11 mouse cellular contexts compared by ENCODE assay signal in genomic region chr2:76599214-76599613, GRCm38 (mm10). TPM values are rescaled to one million over a fixed set of nuclear protein-coding genes. Genes with fewer than 3 reads are reported as not detected.
DNase-seq lines count a peak whose midpoint lies in the region; TF ChIP-seq lines count a peak whose summit lies in the region.
"Had no signal": no experiment of that assay in that cellular context is flagged by ENCODE, and none has a peak within 500 bp of the region (broad histone marks: within the 10 kb centered on the region; RNA-seq: fewer than 3 reads in every experiment).

No protein-coding gene starts in this region.

- peak; percentile 55 for TF ChIP-seq CTCF in lung, adult 2 months (IDR thresholded peaks at IDR 0.05; ENCODE audit: insufficient read depth, low read length)

- peak; percentile 13 for DNase-seq in adrenal gland, postnatal 14 days
- no peak for DNase-seq in adrenal gland, adult 8-10 months
- DNase-seq in kidney, postnatal 4 days: peak; percentile 21 to 36
- no peak for DNase-seq in kidney, adult 9 months
- DNase-seq in 416B (ENCODE audit: low read depth): peak; percentile 27
- no peak for DNase-seq in lung, adult 2 months
- no peak for DNase-seq in frontal cortex, postnatal 25 days (ENCODE audit: low spot score in 2 of 2)
- DNase-seq in heart, postnatal 10 days: no peak
- DNase-seq: B cell, adult 2 months; cerebellum, adult 9-10 months had no signal

- intact Hi-C loops in heart, postnatal 10 days (cut with DNase I): no loop called here

- TF ChIP-seq POLR2A in lung, adult 2 months (IDR thresholded peaks at IDR 0.05; ENCODE audit: borderline replicate concordance, extremely low read depth, low read depth, low read length): no peak

- H3K4me1 ChIP-seq in lung, adult 2 months (ENCODE audit: control insufficient read depth, insufficient read depth, low read length): no peaks in the 10 kb centered on the region

- WGBS in lung, adult 2 months: 50% methylated on average over 5 of the region's 5 CpGs

- H3K4me3 ChIP-seq in lung, adult 2 months (replicated peaks; ENCODE audit: extremely low read depth, low read depth, low read length): no peak overlapping the region
- H3K4me3 ChIP-seq: erythroblast, embryonic 14.5 days had no signal

RNA-seq across cellular contexts. Expression of gene Prkra, which starts 48.6 kb away (rescaled TPM):
- 25.9 and 26.8 TPM in 2 replicates for total RNA-seq in adrenal gland, postnatal 14 days (2021)
- 10 to 100 TPM; 26.5 to 32.4 (median 28.1) TPM for total RNA-seq in adrenal gland, adult 8-10 months (2022)
- polyA plus RNA-seq in lung, adult 2 months (2012; rRNA removed): 11.2 and 11.6 TPM in 2 replicates
- 10 to 100 TPM; 16.4 to 18.4 TPM for total RNA-seq in heart, postnatal 10 days (2021)

RNA-seq across cellular contexts. Expression of gene Pjvk, which starts 49.1 kb away (rescaled TPM):
- not detected in 2 replicates for total RNA-seq in adrenal gland, postnatal 14 days (2021)
- total RNA-seq in adrenal gland, adult 8-10 months (2022): not detected
- not detected in 2 replicates for polyA plus RNA-seq in lung, adult 2 months (2012; rRNA removed)
- under 1 TPM in 1 of 2 experiments, not detected in 1; 0.45 TPM for total RNA-seq in heart, postnatal 10 days (2021)
- polyA plus RNA-seq: erythroblast, embryonic 14.5 days had no signal

Comparison
In these comparisons a context has a peak if more than half of its experiments do, and no peak if none do; other contexts are left out.
1. DNase-seq: peak in adrenal gland, postnatal 14 days (single experiment), kidney, postnatal 4 days (2 of 2) and 416B (single experiment); none in adrenal gland, adult 8-10 months (single experiment), kidney, adult 9 months (single experiment), lung, adult 2 months (single experiment), frontal cortex, postnatal 25 days (0 of 2) and heart, postnatal 10 days (0 of 2).